Mouse (Mus musculus) spleen, adult 2 months (tissue): ENCODE data around the gene Tcf7l1. TPM values are rescaled to one million over a fixed set of nuclear protein-coding genes. Genes with fewer than 3 reads are reported as not detected.

Source experiments
- DNase-seq, 2 experiments: peaks; one replicate each; pipeline versions ENCODE4 v3.0.0 to v3.0.0-alpha.2; 2012 to 2021; ENCODE audit warnings: low spot score in 2 of 2, low read depth in 1 of 2
- H3K27ac ChIP-seq: fragments of 200-500 bp; 2 replicates; pipeline ENCODE4 v1.5.1; 2012; ENCODE audit warnings: low read length, inconsistent platforms; ENCODE audit not compliant: insufficient read depth
- H3K27me3 ChIP-seq: fragments of 200-500 bp; 2 replicates; pipeline ENCODE4 v1.6.1; 2012; ENCODE audit warnings: mild to moderate bottlenecking, moderate library complexity, low read length, inconsistent platforms; ENCODE audit not compliant: control insufficient read depth, insufficient read depth
- H3K36me3 ChIP-seq: fragments of 200-500 bp; 2 replicates; pipeline ENCODE4 v1.6.1; 2012; ENCODE audit warnings: mild to moderate bottlenecking, low read length, inconsistent platforms; ENCODE audit not compliant: control insufficient read depth, insufficient read depth
- H3K4me1 ChIP-seq: fragments of 200-500 bp; 2 replicates; pipeline ENCODE4 v1.6.1; 2011; ENCODE audit warnings: inconsistent platforms; ENCODE audit not compliant: control insufficient read depth, insufficient read depth, insufficient read length
- H3K4me3 ChIP-seq: fragments of 200-500 bp; 2 replicates; pipeline ENCODE4 v1.5.1; 2011; ENCODE audit warnings: mild to moderate bottlenecking, inconsistent platforms; ENCODE audit not compliant: insufficient read depth, insufficient read length; ENCODE audit errors: extremely low read depth
- CTCF ChIP-seq: fragments of 200-500 bp; IDR thresholded peaks from 2 replicates; pipeline ENCODE4 v1.5.1; 2011; ENCODE audit warnings: mild to moderate bottlenecking, inconsistent platforms; ENCODE audit not compliant: insufficient read depth, insufficient read length, insufficient replicate concordance; ENCODE audit errors: extremely low read depth
- POLR2A ChIP-seq: fragments of 200-500 bp; IDR thresholded peaks from 2 replicates; pipeline ENCODE4 v1.6.1; 2011; ENCODE audit warnings: low read depth, low read length, inconsistent platforms
- WGBS: fragments of 180-500 bp; shearing (Covaris S2); methylation state at CpG from one replicate; pipeline ENCODE4 v1.1.7; 2018; 5-methylcytosine and 5-hydroxymethylcytosine counted together
- polyA plus RNA-seq: library from polyadenylated mRNA; depleted of rRNA; stranded (reverse); fragments of >200 nt; gene quantifications from 2 replicates; pipeline ENCODE4 v1.2.3, GENCODE M21; 2012

Tcf7l1 gene
- polyA plus RNA-seq, 1 experiment: 10.5 TPM

- Histone ChIP-seq H3K27me3 (no peaks in the 10 kb centered on the region), H3K27ac (no peak overlapping the region), H3K4me3 (no peak overlapping the region), H3K4me1 (no peaks in the 10 kb centered on the region), H3K36me3 (peaks cover 47% of the 10 kb centered on the region)
- TF ChIP-seq POLR2A: no peak
- TF ChIP-seq CTCF: no peak
- WGBS: 88% methylated on average over 4 of the region's 4 CpGs
- DNase-seq: no peak
These were observed 180.3 kb downstream of the Tcf7l1 start for GRCm38 (mm10) chr6:72608662-72609184.

GRCm38 (mm10) chr6:72607676-72608075, 181.4 kb downstream of the Tcf7l1 start:
- 90% methylated on average over 5 of the region's 5 CpGs for WGBS
- DNase-seq: no peak
- Histone ChIP-seq H3K4me3 (no peak overlapping the region), H3K36me3 (peaks cover 41% of the 10 kb centered on the region), H3K27ac (no peak overlapping the region), H3K4me1 (no peaks in the 10 kb centered on the region), H3K27me3 (no peaks in the 10 kb centered on the region)
- TF ChIP-seq CTCF (no peak), POLR2A (no peak)

- no peak for DNase-seq
- Histone ChIP-seq H3K4me1 (no peaks in the 10 kb centered on the region), H3K36me3 (peaks cover 41% of the 10 kb centered on the region), H3K27me3 (no peaks in the 10 kb centered on the region), H3K4me3 (no peak overlapping the region), H3K27ac (no peak overlapping the region)
- WGBS: 90% methylated on average over 4 of the region's 4 CpGs
- TF ChIP-seq POLR2A (no peak), CTCF (no peak)
These were observed 182.0 kb downstream of the Tcf7l1 start for GRCm38 (mm10) chr6:72607060-72607459.

- DNase-seq: no peak
- Histone ChIP-seq H3K27me3 (no peaks in the 10 kb centered on the region), H3K4me1 (no peaks in the 10 kb centered on the region), H3K4me3 (no peak overlapping the region), H3K27ac (no peak overlapping the region), H3K36me3 (peaks cover 18% of the 10 kb centered on the region)
- no peak for TF ChIP-seq POLR2A
- no peak for TF ChIP-seq CTCF
- 90% methylated on average over 2 of the region's 2 CpGs for WGBS
These were observed 185.0 kb downstream of the Tcf7l1 start for GRCm38 (mm10) chr6:72604066-72604465.

GRCm38 (mm10) chr6:72601732-72602131, 187.3 kb downstream of the Tcf7l1 start:
- WGBS: 7% methylated on average over 1 of the region's 1 CpGs
- no peaks in the 10 kb centered on the region for H3K27me3 ChIP-seq
- no peak overlapping the region for H3K27ac ChIP-seq
- DNase-seq: peak; percentile 63 to 84
- H3K4me3 ChIP-seq: no peak overlapping the region
- peaks cover 6% of the 10 kb centered on the region; the same call in 1 of the 2 replicates for H3K4me1 ChIP-seq
- TF ChIP-seq POLR2A (no peak), CTCF (peak; percentile 81; the same call in 1 of the 2 replicates)
- H3K36me3 ChIP-seq: peaks cover 8% of the 10 kb centered on the region

- WGBS: 93% methylated on average over 12 of the region's 12 CpGs
- Histone ChIP-seq H3K27me3 (no peaks in the 10 kb centered on the region), H3K4me3 (no peak overlapping the region), H3K27ac (no peak overlapping the region), H3K36me3 (peaks cover 2% of the 10 kb centered on the region; the same call in 1 of the 2 replicates), H3K4me1 (peaks cover 6% of the 10 kb centered on the region; the same call in 1 of the 2 replicates)
- TF ChIP-seq CTCF (no peak), POLR2A (no peak)
- no peak for DNase-seq
These were observed 188.3 kb downstream of the Tcf7l1 start for GRCm38 (mm10) chr6:72600771-72601170.

GRCm38 (mm10) chr6:72600216-72600615, 188.8 kb downstream of the Tcf7l1 start:
- no peak overlapping the region for H3K27ac ChIP-seq
- H3K36me3 ChIP-seq: no peaks in the 10 kb centered on the region; the same call in 1 of the 2 replicates
- H3K4me3 ChIP-seq: no peak overlapping the region
- WGBS: 86% methylated on average over 6 of the region's 6 CpGs
- TF ChIP-seq POLR2A (no peak), CTCF (no peak)
- H3K27me3 ChIP-seq: no peaks in the 10 kb centered on the region
- DNase-seq: no peak
- H3K4me1 ChIP-seq: peaks cover 6% of the 10 kb centered on the region; the same call in 1 of the 2 replicates
